Mouse (Mus musculus) T-helper 17 cell (primary cell): ENCODE measurements around the gene Ncf4.

Experiments used
- in situ Hi-C, 2 experiments: fragments of 300-600 bp; cut with MboI, MseI; formaldehyde crosslinking; loops; 1 replicate in 1 of 2; 2 replicates in 1 of 2; pipeline ENCODE4 v1.15.1; 2025; ENCODE audit warnings: high pct_unique_total_duplicates in 2 of 2

Ncf4 gene

DNA sequence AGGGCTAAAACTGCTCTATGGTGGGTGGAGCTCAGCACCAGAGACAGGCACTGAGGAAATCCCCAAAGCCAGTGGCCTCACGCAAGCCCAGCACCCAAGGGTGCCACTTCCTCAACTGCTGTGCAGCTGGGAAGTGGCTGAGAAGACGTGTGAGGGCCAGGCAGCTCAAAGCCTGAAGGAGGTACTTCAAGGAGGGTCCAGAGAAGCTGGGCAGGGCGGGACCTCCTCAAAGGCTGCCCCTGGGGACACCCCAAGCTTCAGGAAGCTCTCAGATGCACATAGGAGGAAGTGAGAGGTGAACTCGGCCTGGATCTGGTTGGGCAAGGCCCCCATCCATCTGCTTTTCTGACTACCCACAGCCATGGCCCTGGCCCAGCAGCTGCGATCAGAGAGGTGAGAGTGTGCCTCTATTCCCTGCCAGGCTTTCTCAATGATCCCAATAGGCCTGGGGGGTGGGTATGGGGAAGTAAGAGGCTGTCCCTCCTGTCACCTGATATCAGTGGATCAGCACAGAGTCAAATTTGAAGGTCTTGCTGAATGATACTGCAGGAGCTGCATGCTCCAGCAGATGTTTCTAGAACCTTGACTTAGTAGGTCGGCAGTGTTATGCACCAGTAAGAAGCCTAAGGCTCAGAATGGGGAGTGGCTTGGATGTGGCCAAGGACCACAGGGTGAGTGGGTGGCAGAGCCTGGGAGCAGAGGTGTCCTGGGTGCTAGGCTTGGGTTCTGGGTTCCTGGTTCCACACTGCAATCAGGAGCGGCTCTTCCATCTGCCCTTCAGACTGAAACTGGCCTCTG lies at the start of gene Ncf4:
TSS of gene Ncf4 (plus strand) at position 107 of the 798 bp plus-strand sequence.
- in situ Hi-C loops = loop anchor here in 1 of 2 experiments (5.0 kb wide), 2 partner anchors 63 to 292 kb away; no protein-coding TSS in a partner anchor

GRCm38 (mm10) chr15:78195096-78195880 lies 49.3 kb upstream of the Ncf4 start:
- in situ Hi-C loops = loop anchor here in 1 of 2 experiments (25.0 kb wide), 1 partner anchor 1292 kb away; no protein-coding TSS in a partner anchor

GRCm38 (mm10) chr15:78204053-78204847 lies 40.4 kb upstream of the Ncf4 start:
- in situ Hi-C loops = no loop called here

DNA sequence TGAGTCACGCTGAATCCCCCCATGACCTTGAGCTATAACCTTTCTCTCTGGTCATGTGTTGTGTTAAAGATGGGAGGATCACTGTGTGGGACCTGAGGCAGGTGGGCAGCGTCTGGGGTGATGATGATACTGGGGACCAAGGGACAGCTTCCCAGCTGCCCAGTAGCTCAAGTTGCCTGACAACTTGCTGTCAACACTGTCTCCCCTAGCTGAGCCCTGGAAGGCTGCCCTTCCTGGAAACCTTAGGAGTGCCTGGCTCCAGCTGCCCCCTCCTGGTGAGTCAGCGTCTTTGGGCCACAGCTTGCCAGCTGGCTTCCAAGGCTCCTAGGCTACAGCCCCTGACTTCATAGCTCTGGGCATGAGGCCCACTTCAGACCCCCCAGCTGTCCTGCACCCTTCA lies 39.4 kb upstream of the Ncf4 start:
- in situ Hi-C loops = no loop called here

DNA sequence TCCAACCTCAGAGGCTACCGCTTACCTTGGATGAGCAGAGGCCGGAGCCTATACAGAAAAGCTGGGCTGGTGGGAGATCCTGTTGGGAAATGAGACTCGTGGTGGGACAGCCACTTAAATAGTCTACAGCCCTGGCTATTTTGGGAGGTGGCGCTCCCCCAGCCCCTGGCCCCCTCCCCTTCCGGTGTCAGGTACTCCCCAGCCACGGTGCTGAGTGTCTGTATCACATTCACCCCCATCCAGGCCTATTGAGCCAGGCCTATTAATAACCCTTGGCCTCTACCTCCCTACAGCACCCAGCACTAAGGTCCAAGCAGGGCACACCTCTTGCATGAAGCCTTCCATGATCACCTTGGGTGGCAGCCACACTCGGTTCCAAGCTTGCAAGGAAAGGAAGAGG lies 38.3 kb upstream of the Ncf4 start, which contains the start of gene Pvalb:
TSS of gene Pvalb (minus strand) at position 89 of the 400 bp plus-strand sequence.
- in situ Hi-C loops = no loop called here

GRCm38 (mm10) chr15:78210203-78210602 lies 34.4 kb upstream of the Ncf4 start:
- in situ Hi-C loops = loop anchor here in 1 of 2 experiments (10.0 kb wide), 1 partner anchor 465 kb away; no protein-coding TSS in a partner anchor

- in situ Hi-C loops = loop anchor here in 1 of 2 experiments (10.0 kb wide), 1 partner anchor 463 kb away; no protein-coding TSS in a partner anchor
Measured at GRCm38 (mm10) chr15:78211367-78211766, 33.2 kb upstream of the Ncf4 start.

- in situ Hi-C loops = loop anchor here in 1 of 2 experiments (10.0 kb wide), 1 partner anchor 460 kb away; no protein-coding TSS in a partner anchor
Measured at GRCm38 (mm10) chr15:78215269-78215668, 29.3 kb upstream of the Ncf4 start.

GRCm38 (mm10) chr15:78227816-78228215 lies 16.8 kb upstream of the Ncf4 start:
- in situ Hi-C loops = no loop called here

DNA sequence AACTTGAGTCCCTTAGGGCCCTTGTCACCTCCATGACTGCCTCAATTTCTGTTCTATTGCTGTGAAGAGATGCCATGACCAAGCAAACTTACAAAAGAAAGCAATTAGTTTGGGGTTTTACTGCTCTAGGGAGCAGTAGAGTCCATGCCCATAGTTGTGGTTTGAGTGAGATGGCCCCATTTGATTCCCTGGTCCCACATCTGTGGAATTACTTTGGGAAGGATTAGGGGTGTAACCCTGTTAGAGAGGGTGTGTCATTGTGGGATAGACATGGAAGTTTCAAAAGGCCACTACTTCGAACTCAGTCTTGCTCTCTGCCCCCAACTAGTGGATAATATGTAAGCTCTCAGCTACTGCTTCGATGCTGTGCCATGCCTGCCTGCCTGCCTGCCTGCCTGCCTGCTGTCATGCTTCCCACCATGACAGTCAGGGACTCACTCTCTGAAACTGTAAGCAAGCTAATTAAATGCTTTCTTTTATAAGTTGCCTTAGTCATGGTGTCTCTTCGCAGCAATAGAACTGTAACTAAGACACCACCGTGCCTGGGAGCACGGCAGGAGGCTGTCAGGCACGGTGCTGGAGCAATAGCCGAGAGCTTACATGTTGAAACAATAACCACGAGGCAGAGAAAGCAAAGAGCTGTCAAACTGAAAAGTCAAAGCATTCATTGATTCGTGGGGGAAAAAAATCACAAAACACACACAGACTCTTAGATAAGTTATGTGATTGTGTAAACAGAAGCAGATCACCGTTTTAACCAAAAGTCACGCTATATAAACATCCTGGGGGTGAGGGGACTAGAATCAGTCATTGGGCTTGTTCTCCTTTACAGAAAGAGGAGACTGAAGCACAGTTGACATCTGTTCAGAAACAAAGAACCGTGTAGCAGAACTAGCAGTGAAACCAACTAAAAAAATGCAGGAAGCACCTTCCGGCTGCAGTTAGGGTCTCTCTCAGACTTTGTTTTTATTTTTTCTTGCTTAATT lies 13.0 kb upstream of the Ncf4 start:
- in situ Hi-C loops = no loop called here

DNA sequence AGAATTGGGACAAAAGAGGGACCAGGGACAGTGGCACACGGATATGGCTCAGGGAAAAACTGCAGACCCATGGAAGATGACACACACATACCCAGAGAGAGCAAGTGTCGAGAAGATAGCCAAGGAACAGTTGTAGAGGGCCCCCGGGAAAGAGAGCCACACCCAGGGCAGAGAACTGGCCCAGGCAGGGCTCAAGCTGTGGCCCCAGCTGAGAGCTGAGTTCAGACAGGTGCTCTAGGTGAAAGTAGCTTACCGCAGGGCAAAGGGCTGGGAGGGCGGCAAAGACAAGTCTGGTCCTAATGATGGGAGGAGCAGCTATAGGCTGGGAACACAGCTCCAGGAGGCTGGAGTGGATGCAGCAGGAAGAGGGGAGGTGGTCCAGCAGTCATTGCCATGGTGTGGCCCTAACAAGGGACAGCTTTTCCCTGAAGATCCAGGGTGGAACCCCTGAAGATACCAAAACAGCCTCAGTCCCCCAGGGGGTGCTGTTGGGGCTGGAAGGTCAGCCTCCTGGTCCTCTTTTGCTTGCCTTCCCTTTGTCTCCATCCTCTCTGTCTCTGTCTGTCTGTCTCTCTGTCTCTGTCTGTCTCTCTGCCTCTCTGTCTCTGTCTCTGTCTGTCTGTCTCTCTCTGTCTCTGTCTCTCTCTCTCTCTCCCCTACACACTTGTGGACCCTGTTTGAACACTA lies 9.6 kb upstream of the Ncf4 start:
- in situ Hi-C loops = no loop called here

DNA sequence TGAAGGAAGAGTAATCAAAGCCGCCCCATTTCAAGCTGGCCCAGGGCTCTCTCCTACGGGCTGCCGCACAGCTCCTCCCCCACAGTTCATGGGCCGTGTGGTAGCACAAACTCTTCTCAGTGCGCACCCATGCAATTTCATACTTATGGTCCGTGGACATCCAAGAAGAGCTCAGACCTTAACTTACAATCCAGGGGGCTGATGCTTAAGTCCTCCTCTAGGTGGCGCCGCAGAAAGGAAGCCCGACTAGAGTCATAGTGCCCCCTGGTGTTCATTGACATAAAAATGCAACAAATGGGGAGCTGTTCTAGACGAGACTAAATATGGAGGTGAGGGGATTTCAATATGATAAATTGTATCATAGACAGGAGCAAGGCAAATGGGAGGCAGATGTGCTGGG lies 5.1 kb upstream of the Ncf4 start:
- in situ Hi-C loops = no loop called here

DNA sequence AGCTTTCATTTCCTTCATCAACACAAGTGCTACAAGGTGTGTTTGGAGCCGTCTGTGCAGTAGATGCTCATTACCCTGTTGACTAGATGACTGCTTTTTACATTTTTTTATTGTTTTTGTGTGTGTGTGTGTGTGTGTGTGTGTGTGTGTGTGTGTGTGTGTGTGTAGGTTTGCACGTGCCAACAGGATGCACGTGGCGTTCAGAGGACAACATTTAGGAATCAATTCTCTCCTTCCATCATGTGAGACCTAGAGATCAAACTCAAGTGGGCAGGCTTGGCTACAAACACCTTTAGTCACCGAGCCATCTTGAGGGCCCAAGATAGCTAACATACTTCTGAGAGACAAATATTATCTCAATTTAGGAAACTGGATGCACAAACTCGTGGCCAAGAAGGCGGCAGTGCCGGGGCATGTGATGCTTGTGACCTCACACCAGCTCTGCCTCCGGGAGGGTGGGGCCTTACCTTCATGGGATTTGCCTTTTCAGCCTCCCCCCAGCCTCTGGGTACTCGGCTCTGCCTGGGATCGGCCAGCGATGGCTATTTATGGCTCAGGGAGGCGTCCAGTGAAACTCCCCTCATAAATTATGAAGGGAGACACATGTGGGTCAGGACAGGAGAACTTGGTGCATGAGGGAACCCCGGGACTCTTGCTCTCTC lies 4.5 kb upstream of the Ncf4 start:
- in situ Hi-C loops = no loop called here

- in situ Hi-C loops = no loop called here
Measured at GRCm38 (mm10) chr15:78241335-78241734, 3.3 kb upstream of the Ncf4 start.

DNA sequence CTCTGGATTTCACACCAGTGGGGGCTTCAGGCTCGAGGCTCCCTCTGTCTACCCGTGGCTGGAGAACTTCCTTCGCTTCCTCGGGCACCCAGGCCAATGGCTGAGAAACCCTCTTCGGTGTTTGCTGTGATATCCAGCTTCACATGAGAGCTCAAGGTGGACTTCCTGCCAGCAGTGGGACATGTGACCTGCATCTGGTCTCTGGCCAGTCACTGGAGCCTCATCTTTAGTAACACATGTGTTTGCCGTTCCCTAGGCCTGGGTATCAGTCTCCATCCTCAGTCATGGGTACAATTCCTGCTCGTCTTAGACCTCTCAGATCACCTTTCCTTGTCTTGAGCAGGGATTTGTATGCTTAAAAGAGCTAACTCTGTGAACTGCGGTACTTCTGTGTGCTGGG lies 1.5 kb upstream of the Ncf4 start:
- in situ Hi-C loops = no loop called here

DNA sequence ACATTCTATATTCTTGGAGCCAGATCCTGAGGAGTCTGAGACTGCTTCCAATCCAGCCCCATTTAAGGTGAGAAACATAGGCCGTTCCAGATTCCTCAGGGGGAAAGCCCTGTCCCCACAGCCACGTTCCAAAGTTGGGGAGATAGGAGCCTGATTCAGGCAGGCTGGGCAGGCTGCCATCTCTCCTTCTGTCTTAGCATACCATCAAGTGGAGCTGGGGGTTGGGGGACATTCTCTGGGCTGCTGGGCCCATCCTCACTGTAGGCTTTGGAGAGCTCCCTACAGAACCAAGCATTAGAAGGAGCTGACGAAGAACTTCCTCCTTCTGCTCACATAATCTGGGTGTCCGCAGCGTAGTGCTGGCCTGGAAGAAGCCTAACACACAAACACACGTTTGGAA lies 827 bp upstream of the Ncf4 start:
- in situ Hi-C loops = no loop called here

DNA sequence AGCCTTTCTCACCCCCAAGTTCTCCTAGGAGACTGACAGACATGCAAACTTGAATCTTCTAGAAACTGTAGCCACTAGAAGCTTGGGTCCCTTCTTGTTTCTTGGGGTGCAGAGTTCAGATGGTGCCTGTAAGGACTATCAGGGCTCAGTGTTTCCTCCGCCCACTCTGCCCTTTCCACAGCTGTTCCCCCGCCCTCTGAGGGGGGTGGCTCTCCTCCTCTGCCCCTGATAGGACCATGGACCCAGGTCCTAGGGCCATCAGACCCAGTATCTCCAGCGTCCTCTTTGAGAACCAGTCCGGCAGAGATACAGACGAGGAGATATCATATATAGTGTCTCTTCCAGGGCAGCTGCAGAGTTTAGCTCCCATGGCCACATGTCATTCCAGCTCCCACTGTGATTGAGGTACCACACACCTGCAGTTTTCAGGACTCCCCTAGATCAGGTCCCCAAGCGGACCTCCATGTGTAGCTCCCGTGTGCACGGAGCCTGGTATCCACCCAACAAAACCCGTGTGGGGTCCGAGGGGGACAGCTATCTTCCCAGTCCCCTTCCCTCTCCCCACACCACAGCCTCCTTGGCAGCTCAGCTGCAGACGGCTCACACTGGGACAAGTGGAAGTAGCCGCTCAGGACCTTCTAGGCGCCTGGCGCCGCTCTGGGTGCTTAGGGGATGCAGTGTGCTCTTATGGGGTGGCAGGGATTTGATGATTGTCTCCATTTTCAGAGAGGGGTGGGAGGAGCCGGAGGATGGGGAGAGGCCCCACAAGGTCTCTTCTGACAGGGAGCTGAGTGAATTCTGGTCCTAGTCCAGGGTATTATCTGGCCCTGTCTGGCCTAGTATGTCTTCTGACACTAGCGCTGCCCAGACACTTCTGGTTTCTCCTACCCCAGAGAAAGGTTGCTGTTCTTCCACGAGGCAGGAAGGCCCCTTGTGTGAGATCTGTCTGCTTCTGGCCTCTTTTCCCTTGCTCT lies 1.8 kb downstream of the Ncf4 start:
- in situ Hi-C loops = loop anchor here in 1 of 2 experiments (5.0 kb wide), 2 partner anchors 64 to 291 kb away; no protein-coding TSS in a partner anchor

GRCm38 (mm10) chr15:78247659-78248058 lies 3.1 kb downstream of the Ncf4 start:
- in situ Hi-C loops = loop anchor here in 1 of 2 experiments (5.0 kb wide), 2 partner anchors 65 to 290 kb away; no protein-coding TSS in a partner anchor
